In genomic region chr7:16299419-16300035, GRCm38 (mm10) we compare ENCODE assay signal across 8 mouse cellular contexts. TPM values are rescaled to one million over a fixed set of nuclear protein-coding genes. Genes with fewer than 3 reads are reported as not detected.
DNase-seq lines count a peak whose midpoint lies in the region; ATAC-seq and TF ChIP-seq lines count a peak whose summit lies in the region.

No protein-coding gene starts in this region.

- H3K9ac ChIP-seq in heart, embryonic 14.5 days (ENCODE audit: low read length): peak overlapping the region; percentile 63
- H3K9ac ChIP-seq in liver, embryonic 13.5 days: peak overlapping the region; percentile 31; the same call in 1 of the 2 replicates
- 0 out of 2 replicates have a peak overlapping the region, but pooled peaks have one; percentile 7 for H3K9ac ChIP-seq in stomach, embryonic 14.5 days (replicated peaks; ENCODE audit: low read depth, low read length)

- peak; percentile 70 for DNase-seq in 416B (ENCODE audit: low read depth)
- DNase-seq in brain, embryonic 14.5 days (ENCODE audit: low read depth): peak; percentile 98
- peak; percentile 92 for DNase-seq in forebrain, embryonic 10.5 days (ENCODE audit: extremely low spot score, low spot score)
- peak; percentile 92 for DNase-seq in kidney, postnatal 10 days
- DNase-seq in liver, embryonic 13.5 days: no peak
- DNase-seq in neural tube, embryonic 10.5 days (ENCODE audit: extremely low spot score, low spot score): peak; percentile 92

- H3K36me3 ChIP-seq in forebrain, embryonic 10.5 days (replicated peaks): no peaks in the 10 kb centered on the region
- H3K36me3 ChIP-seq in heart, embryonic 14.5 days (ENCODE audit: control insufficient read depth, insufficient read depth, low read length): no peaks in the 10 kb centered on the region
- H3K36me3 ChIP-seq in liver, embryonic 13.5 days: no peaks in the 10 kb centered on the region
- no peaks in the 10 kb centered on the region for H3K36me3 ChIP-seq in stomach, embryonic 14.5 days (ENCODE audit: control insufficient read depth, insufficient read depth, low read length)

- WGBS in forebrain, embryonic 10.5 days: under 1% methylated on average over 52 of the region's 52 CpGs
- WGBS in heart, embryonic 14.5 days: 1% methylated on average over 51 of the region's 52 CpGs
- whole genome bisulfite sequencing in liver, embryonic 13.5 days (ENCODE audit: insufficient replicate concordance): 5% methylated on average over 51 of the region's 52 CpGs
- 1% methylated on average over 52 of the region's 52 CpGs for WGBS in stomach, embryonic 14.5 days

- TF ChIP-seq CTCF in brain, embryonic 14.5 days (IDR thresholded peaks at IDR 0.05; ENCODE audit: borderline replicate concordance, extremely low read depth, insufficient read depth, insufficient read length): no peak

- no peaks in the 10 kb centered on the region for H3K9me3 ChIP-seq in forebrain, embryonic 10.5 days
- H3K9me3 ChIP-seq in heart, embryonic 14.5 days (ENCODE audit: control insufficient read depth, low read length): no peaks in the 10 kb centered on the region
- H3K9me3 ChIP-seq in liver, embryonic 13.5 days (replicated peaks): no peaks in the 10 kb centered on the region
- H3K9me3 ChIP-seq in stomach, embryonic 14.5 days (ENCODE audit: control insufficient read depth, low read depth, low read length): no peaks in the 10 kb centered on the region

- TF ChIP-seq POLR2A in brain, embryonic 14.5 days (IDR thresholded peaks at IDR 0.05; ENCODE audit: borderline replicate concordance, extremely low read depth, insufficient read depth, insufficient read length, poor library complexity, severe bottlenecking): peak; percentile 39; the same call in 1 of the 2 replicates

- H3K27ac ChIP-seq in forebrain, embryonic 10.5 days: peak overlapping the region; percentile 87
- no peak overlapping the region; a peak in 1 of 4 replicates for H3K27ac ChIP-seq in heart, embryonic 14.5 days (replicated peaks in 1 of 2; ENCODE audit: control insufficient read depth in 1 of 2, insufficient read depth in 1 of 2, low read depth in 2 of 2, low read length in 2 of 2)
- H3K27ac ChIP-seq in liver, embryonic 13.5 days: no peak overlapping the region
- H3K27ac ChIP-seq in stomach, embryonic 14.5 days (ENCODE audit: low read length): peak overlapping the region; percentile 1; the same call in 1 of the 2 replicates

- peak; percentile 59 for ATAC-seq in heart, embryonic 14.5 days (ENCODE audit: insufficient number of reproducible peaks, insufficient read depth, low FRiP score, low read depth)
- no peak for ATAC-seq in liver, embryonic 13.5 days (ENCODE audit: low read depth)
- peak; percentile 66 for ATAC-seq in stomach, embryonic 14.5 days (ENCODE audit: insufficient number of reproducible peaks, insufficient read depth, low FRiP score, low read depth)

- peaks cover 16% of the 10 kb centered on the region; the same call in 1 of the 2 replicates for H3K27me3 ChIP-seq in forebrain, embryonic 10.5 days (ENCODE audit: poor library complexity, severe bottlenecking)
- H3K27me3 ChIP-seq in heart, embryonic 14.5 days (ENCODE audit: control insufficient read depth, insufficient read depth, low read length): no peaks in the 10 kb centered on the region
- peaks cover 40% of the 10 kb centered on the region for H3K27me3 ChIP-seq in liver, embryonic 13.5 days
- H3K27me3 ChIP-seq in stomach, embryonic 14.5 days (ENCODE audit: control insufficient read depth, insufficient read depth, low read length): no peaks in the 10 kb centered on the region

- peak overlapping the region; percentile 61 for H3K4me3 ChIP-seq in forebrain, embryonic 10.5 days
- peak overlapping the region; percentile 45 to 49 for H3K4me3 ChIP-seq in heart, embryonic 14.5 days (ENCODE audit: control insufficient read depth in 1 of 2, insufficient read depth in 1 of 2, low read depth in 1 of 2, low read length in 2 of 2)
- peak overlapping the region; percentile 20 for H3K4me3 ChIP-seq in liver, embryonic 13.5 days (replicated peaks)
- H3K4me3 ChIP-seq in stomach, embryonic 14.5 days (ENCODE audit: low read depth, low read length): peak overlapping the region; percentile 31

- H3K4me2 ChIP-seq in heart, embryonic 14.5 days (ENCODE audit: low read length): peak overlapping the region; percentile 86
- H3K4me2 ChIP-seq in liver, embryonic 13.5 days: peak overlapping the region; percentile 53
- peak overlapping the region; percentile 71 for H3K4me2 ChIP-seq in stomach, embryonic 14.5 days (replicated peaks; ENCODE audit: low read depth, low read length)

- peaks cover 51% of the 10 kb centered on the region for H3K4me1 ChIP-seq in forebrain, embryonic 10.5 days
- peaks cover 12 to 26% of the 10 kb centered on the region in 2 experiments for H3K4me1 ChIP-seq in heart, embryonic 14.5 days (ENCODE audit: control insufficient read depth in 2 of 2, insufficient read depth in 2 of 2, low read length in 2 of 2)
- H3K4me1 ChIP-seq in liver, embryonic 13.5 days (replicated peaks): peaks cover 41% of the 10 kb centered on the region
- H3K4me1 ChIP-seq in stomach, embryonic 14.5 days (ENCODE audit: control insufficient read depth, insufficient read depth, low read length): 0 out of 2 replicates have a peak, but pooled peaks cover 9% of the 10 kb centered on the region

RNA-seq across cellular contexts. Expression of gene Bbc3, which starts 8.7 kb away (rescaled TPM):
- 26.6 and 27.4 TPM in 2 replicates for polyA plus RNA-seq in brain, embryonic 14.5 days (2012; rRNA removed)
- polyA plus RNA-seq in forebrain, embryonic 10.5 days (2016; fragmentation: Nextera tagmentation; extraction: Ambion mirVana): 16.4 and 18.8 TPM in 2 replicates
- 3.8 and 5.2 TPM in 2 replicates for polyA plus RNA-seq in heart, embryonic 14.5 days (2014; fragmentation: Nextera tagmentation; extraction: Ambion mirVana)
- 4.1 and 4.5 TPM in 2 replicates for polyA plus RNA-seq in liver, embryonic 13.5 days (2015; fragmentation: Nextera tagmentation; extraction: Ambion mirVana)
- polyA plus RNA-seq in stomach, embryonic 14.5 days (2014; fragmentation: Nextera tagmentation; extraction: Ambion mirVana): 5.2 and 5.3 TPM in 2 replicates

RNA-seq across cellular contexts. Expression of gene Ccdc9, which starts 12.9 kb away (rescaled TPM):
- polyA plus RNA-seq in brain, embryonic 14.5 days (2012; rRNA removed): 42.5 and 63.9 TPM in 2 replicates
- 28.7 and 34.8 TPM in 2 replicates for polyA plus RNA-seq in forebrain, embryonic 10.5 days (2016; fragmentation: Nextera tagmentation; extraction: Ambion mirVana)
- polyA plus RNA-seq in heart, embryonic 14.5 days (2014; fragmentation: Nextera tagmentation; extraction: Ambion mirVana): 10.6 and 11.2 TPM in 2 replicates
- polyA plus RNA-seq in liver, embryonic 13.5 days (2015; fragmentation: Nextera tagmentation; extraction: Ambion mirVana): 12.6 and 17.5 TPM in 2 replicates
- polyA plus RNA-seq in stomach, embryonic 14.5 days (2014; fragmentation: Nextera tagmentation; extraction: Ambion mirVana): 20.5 and 23.4 TPM in 2 replicates

RNA-seq across cellular contexts. Expression of gene Inafm1, which starts 26.1 kb away (rescaled TPM):
- polyA plus RNA-seq in brain, embryonic 14.5 days (2012; rRNA removed): 50.1 and 52.9 TPM in 2 replicates
- 5.6 and 6.3 TPM in 2 replicates for polyA plus RNA-seq in forebrain, embryonic 10.5 days (2016; fragmentation: Nextera tagmentation; extraction: Ambion mirVana)
- 9.9 and 11.7 TPM in 2 replicates for polyA plus RNA-seq in heart, embryonic 14.5 days (2014; fragmentation: Nextera tagmentation; extraction: Ambion mirVana)
- polyA plus RNA-seq in liver, embryonic 13.5 days (2015; fragmentation: Nextera tagmentation; extraction: Ambion mirVana): 3.9 and 4.4 TPM in 2 replicates
- polyA plus RNA-seq in stomach, embryonic 14.5 days (2014; fragmentation: Nextera tagmentation; extraction: Ambion mirVana): 19.0 and 19.5 TPM in 2 replicates

RNA-seq across cellular contexts. Expression of gene C5ar1, which starts 40.2 kb away (rescaled TPM):
- 1.1 and 1.4 TPM in 2 replicates for polyA plus RNA-seq in brain, embryonic 14.5 days (2012; rRNA removed)
- 0.50 and 0.80 TPM in 2 replicates for polyA plus RNA-seq in forebrain, embryonic 10.5 days (2016; fragmentation: Nextera tagmentation; extraction: Ambion mirVana)
- 3.3 and 3.7 TPM in 2 replicates for polyA plus RNA-seq in heart, embryonic 14.5 days (2014; fragmentation: Nextera tagmentation; extraction: Ambion mirVana)
- polyA plus RNA-seq in liver, embryonic 13.5 days (2015; fragmentation: Nextera tagmentation; extraction: Ambion mirVana): 1.4 TPM in 2 replicates
- polyA plus RNA-seq in stomach, embryonic 14.5 days (2014; fragmentation: Nextera tagmentation; extraction: Ambion mirVana): 2.4 and 3.2 TPM in 2 replicates

RNA-seq across cellular contexts. Expression of gene C5ar2, which starts 55.6 kb away (rescaled TPM):
- 0.08 and 0.11 TPM in 2 replicates for polyA plus RNA-seq in brain, embryonic 14.5 days (2012; rRNA removed)
- 0.09 TPM in 2 replicates for polyA plus RNA-seq in forebrain, embryonic 10.5 days (2016; fragmentation: Nextera tagmentation; extraction: Ambion mirVana)
- 0.80 and 0.94 TPM in 2 replicates for polyA plus RNA-seq in heart, embryonic 14.5 days (2014; fragmentation: Nextera tagmentation; extraction: Ambion mirVana)
- 0.72 and 0.77 TPM in 2 replicates for polyA plus RNA-seq in liver, embryonic 13.5 days (2015; fragmentation: Nextera tagmentation; extraction: Ambion mirVana)
- 0.14 and 0.27 TPM in 2 replicates for polyA plus RNA-seq in stomach, embryonic 14.5 days (2014; fragmentation: Nextera tagmentation; extraction: Ambion mirVana)

Comparison
In these comparisons a context has a peak if more than half of its experiments do, and no peak if none do; other contexts are left out.
1. H3K27ac ChIP-seq: peak in forebrain, embryonic 10.5 days (single experiment) and stomach, embryonic 14.5 days (single experiment); none in heart, embryonic 14.5 days (0 of 2) and liver, embryonic 13.5 days (single experiment).
2. H3K9ac ChIP-seq: peak in every context shown above with its lines; median percentile 63 in heart, embryonic 14.5 days; 31 in liver, embryonic 13.5 days; 7 in stomach, embryonic 14.5 days.
3. Peak in every context shown above with its lines, with median percentiles within 50 percentile points of each other: H3K4me3 ChIP-seq and H3K4me2 ChIP-seq.